Mouse (Mus musculus) splenic B cell, adult 2 months (primary cell): ENCODE results near the gene Hpdl.

Experiments
- DNase-seq: peaks from one replicate; pipeline ENCODE4 v3.0.0-alpha.2; 2011; ENCODE audit warnings: low read depth, low spot score
- H3K27me3 ChIP-seq: 2 replicates; pipeline ENCODE4 v1.6.1; 2012; ENCODE audit warnings: mild to moderate bottlenecking, low read length, moderate library complexity, mixed read lengths; ENCODE audit not compliant: control insufficient read depth, poor library complexity, insufficient read depth, severe bottlenecking
- H3K36me3 ChIP-seq: 2 replicates; pipeline ENCODE4 v1.6.1; 2012; ENCODE audit warnings: mild to moderate bottlenecking, low read length, moderate library complexity, mixed read lengths; ENCODE audit not compliant: control insufficient read depth, poor library complexity, insufficient read depth, severe bottlenecking

The Hpdl gene

GRCm38 (mm10) chr4:116820902-116821693, 409 bp downstream of the Hpdl start:
- DNase-seq, result peak; percentile 51
- no peaks in the 10 kb centered on the region for H3K36me3 ChIP-seq
- H3K27me3 ChIP-seq, result no peaks in the 10 kb centered on the region

- H3K27me3 ChIP-seq, result no peaks in the 10 kb centered on the region
- no peak for DNase-seq
- no peaks in the 10 kb centered on the region for H3K36me3 ChIP-seq
Observed at GRCm38 (mm10) chr4:116819968-116820901, 1.3 kb downstream of the Hpdl start.

- H3K27me3 ChIP-seq, result no peaks in the 10 kb centered on the region
- no peak for DNase-seq
- H3K36me3 ChIP-seq, result no peaks in the 10 kb centered on the region
Observed at GRCm38 (mm10) chr4:116817486-116817885, 4.0 kb downstream of the Hpdl start.

GRCm38 (mm10) chr4:116815276-116815675, 6.2 kb downstream of the Hpdl start:
- Histone ChIP-seq H3K36me3 (no peaks in the 10 kb centered on the region), H3K27me3 (no peaks in the 10 kb centered on the region)
- no peak for DNase-seq

- Histone ChIP-seq H3K27me3 (no peaks in the 10 kb centered on the region), H3K36me3 (no peaks in the 10 kb centered on the region)
- DNase-seq, result no peak
Observed at GRCm38 (mm10) chr4:116811012-116811411, 10.5 kb downstream of the Hpdl start.

GRCm38 (mm10) chr4:116807197-116808129, 14.0 kb downstream of the Hpdl start, which contains the start of the genes Toe1 and Mutyh:
Gene Toe1 (minus strand): TSS chr4:116807640.
Gene Mutyh (plus strand): TSS chr4:116807723.
- Histone ChIP-seq H3K36me3 (peaks cover 11% of the 10 kb centered on the region), H3K27me3 (no peaks in the 10 kb centered on the region)
- peak; percentile 97 for DNase-seq

GRCm38 (mm10) chr4:116799901-116800300, 21.6 kb downstream of the Hpdl start:
- Histone ChIP-seq H3K27me3 (no peaks in the 10 kb centered on the region), H3K36me3 (peaks cover 14% of the 10 kb centered on the region)
- peak; percentile 56 for DNase-seq

GRCm38 (mm10) chr4:116796442-116797110, 24.9 kb downstream of the Hpdl start:
- H3K36me3 ChIP-seq, result peaks cover 2% of the 10 kb centered on the region; the same call in 1 of the 2 replicates
- H3K27me3 ChIP-seq, result no peaks in the 10 kb centered on the region
- no peak for DNase-seq

- peaks cover 2% of the 10 kb centered on the region; the same call in 1 of the 2 replicates for H3K36me3 ChIP-seq
- DNase-seq, result no peak
- no peaks in the 10 kb centered on the region for H3K27me3 ChIP-seq
Observed at GRCm38 (mm10) chr4:116794273-116794672, 27.2 kb downstream of the Hpdl start.

- Histone ChIP-seq H3K27me3 (no peaks in the 10 kb centered on the region), H3K36me3 (peaks cover 2% of the 10 kb centered on the region; the same call in 1 of the 2 replicates)
- DNase-seq, result no peak
Observed at GRCm38 (mm10) chr4:116792453-116792852, 29.1 kb downstream of the Hpdl start.

GRCm38 (mm10) chr4:116788956-116789355, 32.6 kb downstream of the Hpdl start:
- Histone ChIP-seq H3K36me3 (peaks cover 2% of the 10 kb centered on the region; the same call in 1 of the 2 replicates), H3K27me3 (no peaks in the 10 kb centered on the region)
- DNase-seq, result peak; percentile 90

- peaks cover 2% of the 10 kb centered on the region; the same call in 1 of the 2 replicates for H3K36me3 ChIP-seq
- no peak for DNase-seq
- H3K27me3 ChIP-seq, result no peaks in the 10 kb centered on the region
Observed at GRCm38 (mm10) chr4:116787985-116788760, 33.3 kb downstream of the Hpdl start.

GRCm38 (mm10) chr4:116786587-116786986, 34.9 kb downstream of the Hpdl start:
- DNase-seq, result peak; percentile 16
- no peaks in the 10 kb centered on the region for H3K27me3 ChIP-seq
- no peaks in the 10 kb centered on the region for H3K36me3 ChIP-seq
